Mouse (Mus musculus) liver, adult 2 months (tissue): ENCODE data around the gene Chd3.

Source experiments
- CTCF ChIP-seq: fragments of 200-500 bp; IDR thresholded peaks from 2 replicates; pipeline ENCODE4 v1.5.1; 2011; ENCODE audit warnings: low read depth, low read length, control low read depth
- POLR2A ChIP-seq: fragments of 200-500 bp; IDR thresholded peaks from 2 replicates; pipeline ENCODE4 v1.6.1; 2011; ENCODE audit warnings: low read length, control low read depth; ENCODE audit not compliant: insufficient read depth; ENCODE audit errors: extremely low read depth

GRCm38 (mm10) chr11:69417449-69418384 is 48.5 kb upstream of the Chd3 start:
- no peak for TF ChIP-seq CTCF
- TF ChIP-seq POLR2A, result peak; percentile 76; the same call in 1 of the 2 replicates
